Mouse (Mus musculus): ENCODE data around the gene Chp2. TPM values are rescaled to one million over a fixed set of nuclear protein-coding genes. Genes with fewer than 3 reads are reported as not detected.

The Chp2 gene
- polyA plus RNA-seq (2016; fragmentation: Nextera tagmentation; extraction: Ambion mirVana): 0.18 TPM in 1 of 2 replicates, not detected in the other

DNA sequence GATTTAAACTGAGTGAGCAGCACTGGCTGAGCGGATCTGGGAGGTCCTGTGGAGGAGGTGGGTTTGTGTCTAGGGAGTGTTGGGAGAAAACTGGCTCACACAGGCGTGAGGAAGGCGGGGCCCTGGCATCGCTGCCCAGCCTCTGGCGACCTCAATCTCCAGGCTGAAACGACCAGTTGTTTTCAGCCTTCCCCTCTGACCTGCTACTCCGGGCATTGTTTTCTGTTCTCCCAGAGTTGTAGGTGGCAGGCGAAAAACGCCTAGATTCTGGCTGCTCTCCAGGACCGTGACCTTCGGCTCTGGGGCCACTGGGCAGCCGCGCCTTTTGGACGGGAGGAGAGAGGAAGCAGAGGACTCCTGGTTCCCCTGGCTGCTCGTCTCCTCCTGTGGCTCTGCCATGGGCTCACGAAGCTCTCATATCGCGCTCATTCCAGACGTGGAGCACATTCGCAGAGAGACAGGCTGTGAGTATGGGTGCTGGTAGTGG, at the start of gene Chp2:
Gene Chp2, plus strand, starts transcription at position 182 of the 487 bp plus-strand sequence.
- peak within 1 kb of the TSS; percentile 42 for H3K4me3 ChIP-seq
- peaks cover 21% of the 10 kb centered on the region for H3K27me3 ChIP-seq (ENCODE audit: insufficient read depth, poor library complexity, severe bottlenecking)
- peaks cover 3% of the 10 kb centered on the region for H3K9me3 ChIP-seq
- whole genome bisulfite sequencing: 21% methylated on average over 20 of the region's 20 CpGs
- peaks cover 13% of the 10 kb centered on the region for H3K4me1 ChIP-seq
- H3K36me3 ChIP-seq: no peaks in the 10 kb centered on the region
- peak within 1 kb of the TSS; percentile 36 for H3K27ac ChIP-seq
- no peak for DNase-seq (ENCODE audit: low spot score)

DNA sequence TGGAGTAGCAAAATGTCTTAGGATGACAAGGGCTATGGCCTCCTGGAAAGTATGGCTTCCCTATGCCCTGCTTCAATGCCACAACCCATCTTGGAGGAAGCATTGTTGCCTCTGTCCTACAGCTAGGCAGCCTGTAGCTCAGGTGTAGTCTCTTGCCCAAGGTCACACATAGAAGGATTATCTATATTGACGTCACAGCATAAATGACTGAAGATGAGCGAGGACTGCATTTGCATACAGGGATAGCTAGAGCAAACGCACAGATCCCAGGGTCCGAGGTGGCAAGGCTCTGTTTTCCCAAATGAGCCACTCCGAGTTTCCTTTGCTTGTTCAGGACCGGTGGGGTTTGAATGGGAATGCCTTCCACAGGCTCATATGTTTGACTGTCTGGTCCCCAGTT, 48.6 kb upstream of the Chp2 start:
- DNase-seq (ENCODE audit: low spot score): no peak
- Histone ChIP-seq H3K36me3 (peaks cover 49% of the 10 kb centered on the region), H3K4me3 (no peak overlapping the region), H3K27me3 (ENCODE audit: insufficient read depth, poor library complexity, severe bottlenecking) (0 out of 2 replicates have a peak, but pooled peaks cover 6% of the 10 kb centered on the region), H3K9me3 (no peaks in the 10 kb centered on the region), H3K27ac (no peak overlapping the region), H3K4me1 (no peaks in the 10 kb centered on the region)
- WGBS: 84% methylated on average over 6 of the region's 6 CpGs

GRCm38 (mm10) chr7:122171613-122172012, 47.7 kb upstream of the Chp2 start:
- Histone ChIP-seq H3K4me1 (no peaks in the 10 kb centered on the region), H3K36me3 (peaks cover 40% of the 10 kb centered on the region), H3K4me3 (no peak overlapping the region), H3K9me3 (no peaks in the 10 kb centered on the region), H3K27ac (no peak overlapping the region), H3K27me3 (ENCODE audit: insufficient read depth, poor library complexity, severe bottlenecking) (peaks cover 12% of the 10 kb centered on the region; the same call in 1 of the 2 replicates)
- WGBS: 73% methylated on average over 10 of the region's 10 CpGs
- no peak for DNase-seq (ENCODE audit: low spot score)

DNA sequence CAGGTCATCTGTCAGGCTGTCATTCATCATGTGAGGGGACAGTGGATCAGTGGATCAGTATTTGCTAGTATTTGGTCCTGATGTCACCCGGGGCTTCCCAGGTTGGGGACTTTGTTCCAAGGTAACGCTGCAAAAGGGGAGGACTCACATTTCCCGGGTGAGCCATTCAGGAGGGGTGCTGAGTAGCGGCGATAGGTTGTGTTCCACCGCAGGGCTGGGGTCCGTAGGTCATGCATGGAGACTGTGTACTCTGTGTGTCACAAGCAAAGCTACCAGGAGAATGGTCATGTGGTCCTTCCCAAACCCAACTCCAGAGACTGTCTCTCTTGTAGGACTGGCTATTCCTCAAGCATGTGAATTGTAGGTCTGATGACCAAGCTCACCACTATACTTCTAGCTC, 38.6 kb upstream of the Chp2 start:
- WGBS: 84% methylated on average over 7 of the region's 7 CpGs
- H3K27ac ChIP-seq: no peak overlapping the region
- H3K4me1 ChIP-seq: peaks cover 3% of the 10 kb centered on the region; the same call in 1 of the 2 replicates
- DNase-seq (ENCODE audit: low spot score): no peak
- H3K9me3 ChIP-seq: no peaks in the 10 kb centered on the region
- H3K4me3 ChIP-seq: no peak overlapping the region
- no peaks in the 10 kb centered on the region for H3K36me3 ChIP-seq
- peaks cover 13% of the 10 kb centered on the region; the same call in 1 of the 2 replicates for H3K27me3 ChIP-seq (ENCODE audit: insufficient read depth, poor library complexity, severe bottlenecking)

- Histone ChIP-seq H3K4me1 (peaks cover 7% of the 10 kb centered on the region; the same call in 1 of the 2 replicates), H3K9me3 (no peaks in the 10 kb centered on the region), H3K27ac (no peak overlapping the region), H3K4me3 (no peak overlapping the region), H3K36me3 (no peaks in the 10 kb centered on the region), H3K27me3 (ENCODE audit: insufficient read depth, poor library complexity, severe bottlenecking) (peaks cover 7% of the 10 kb centered on the region; the same call in 1 of the 2 replicates)
- 67% methylated on average over 5 of the region's 5 CpGs for WGBS
- DNase-seq (ENCODE audit: low spot score): no peak
Observed at GRCm38 (mm10) chr7:122184569-122184968, 34.7 kb upstream of the Chp2 start.

DNA sequence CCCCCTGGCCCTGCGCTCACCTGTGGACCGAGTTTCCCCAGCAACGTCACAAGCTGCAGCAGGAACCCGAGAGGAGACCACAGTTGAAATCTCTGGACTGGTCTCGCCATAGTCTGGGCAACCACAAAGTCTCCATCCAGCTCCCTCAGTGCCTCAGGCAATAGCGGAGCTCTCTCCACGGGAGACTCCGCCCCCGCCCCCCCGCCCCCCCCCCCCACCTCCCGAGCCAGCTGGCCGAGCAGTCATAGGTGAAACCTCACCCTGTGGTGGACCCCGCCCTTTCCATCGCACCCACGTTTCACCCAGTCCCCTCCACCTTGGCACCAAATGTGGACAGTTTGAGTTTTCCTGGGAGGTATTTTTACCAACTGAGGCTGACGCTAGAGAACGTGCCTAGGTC, 33.3 kb upstream of the Chp2 start, which contains the start of gene Ern2:
Gene Ern2, minus strand, starts transcription at position 165 of the 400 bp plus-strand sequence.
- DNase-seq (ENCODE audit: low spot score): no peak
- Histone ChIP-seq H3K4me1 (peaks cover 7% of the 10 kb centered on the region; the same call in 1 of the 2 replicates), H3K9me3 (no peaks in the 10 kb centered on the region), H3K27me3 (ENCODE audit: insufficient read depth, poor library complexity, severe bottlenecking) (peaks cover 7% of the 10 kb centered on the region; the same call in 1 of the 2 replicates), H3K27ac (no peak within 1 kb of the TSS), H3K36me3 (no peaks in the 10 kb centered on the region), H3K4me3 (peak within 1 kb of the TSS; percentile 15; the same call in 1 of the 2 replicates)
- 15% methylated on average over 17 of the region's 17 CpGs for WGBS

DNA sequence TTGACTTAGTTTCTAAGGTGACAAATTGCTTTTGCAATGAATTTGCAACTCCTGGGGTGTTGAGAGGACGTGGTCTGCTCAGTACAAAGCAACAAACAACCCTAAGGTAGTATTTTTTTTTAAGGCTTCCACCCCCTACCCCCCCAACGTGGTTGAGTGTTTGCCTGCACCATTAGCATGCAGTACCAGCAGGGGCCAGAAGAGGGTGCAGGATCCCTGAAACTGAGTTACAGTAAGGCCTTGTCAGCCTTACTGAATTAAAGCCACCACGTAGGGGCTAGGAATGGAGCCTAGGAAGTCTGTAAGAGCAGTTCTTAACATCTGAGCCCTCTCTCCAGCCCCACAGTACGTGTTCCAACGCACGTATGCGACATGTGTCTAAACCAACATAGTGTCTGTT, 29.8 kb upstream of the Chp2 start:
- Histone ChIP-seq H3K4me1 (peaks cover 7% of the 10 kb centered on the region; the same call in 1 of the 2 replicates), H3K27me3 (ENCODE audit: insufficient read depth, poor library complexity, severe bottlenecking) (peaks cover 4% of the 10 kb centered on the region; the same call in 1 of the 2 replicates)
- WGBS: 28% methylated on average over 7 of the region's 7 CpGs

GRCm38 (mm10) chr7:122191097-122191496, 28.2 kb upstream of the Chp2 start:
- H3K9me3 ChIP-seq: no peaks in the 10 kb centered on the region
- no peak overlapping the region for H3K27ac ChIP-seq
- H3K4me3 ChIP-seq: no peak overlapping the region
- no peaks in the 10 kb centered on the region for H3K36me3 ChIP-seq
- WGBS: 61% methylated on average over 10 of the region's 10 CpGs
- H3K27me3 ChIP-seq (ENCODE audit: insufficient read depth, poor library complexity, severe bottlenecking): no peaks in the 10 kb centered on the region; the same call in 1 of the 2 replicates
- no peak for DNase-seq (ENCODE audit: low spot score)
- H3K4me1 ChIP-seq: no peaks in the 10 kb centered on the region

More for the DNA sequence above, 29.8 kb upstream of the Chp2 start:
- DNase-seq (ENCODE audit: low spot score): no peak
- Histone ChIP-seq H3K36me3 (no peaks in the 10 kb centered on the region), H3K27ac (no peak overlapping the region), H3K9me3 (no peaks in the 10 kb centered on the region), H3K4me3 (no peak overlapping the region)

- no peaks in the 10 kb centered on the region for H3K9me3 ChIP-seq
- no peaks in the 10 kb centered on the region for H3K4me1 ChIP-seq
- no peak overlapping the region for H3K27ac ChIP-seq
- no peak overlapping the region for H3K4me3 ChIP-seq
- no peak for DNase-seq (ENCODE audit: low spot score)
- no peaks in the 10 kb centered on the region for H3K36me3 ChIP-seq
- no peaks in the 10 kb centered on the region for H3K27me3 ChIP-seq (ENCODE audit: insufficient read depth, poor library complexity, severe bottlenecking)
Observed at GRCm38 (mm10) chr7:122193919-122194318, 25.4 kb upstream of the Chp2 start.

- no peaks in the 10 kb centered on the region for H3K9me3 ChIP-seq
- no peaks in the 10 kb centered on the region for H3K36me3 ChIP-seq
- H3K27ac ChIP-seq: no peak overlapping the region
- no peak for DNase-seq (ENCODE audit: low spot score)
- no peaks in the 10 kb centered on the region for H3K4me1 ChIP-seq
- 82% methylated on average over 9 of the region's 9 CpGs for WGBS
- H3K27me3 ChIP-seq (ENCODE audit: insufficient read depth, poor library complexity, severe bottlenecking): no peaks in the 10 kb centered on the region
- H3K4me3 ChIP-seq: no peak overlapping the region
Observed at GRCm38 (mm10) chr7:122196771-122197170, 22.5 kb upstream of the Chp2 start.

DNA sequence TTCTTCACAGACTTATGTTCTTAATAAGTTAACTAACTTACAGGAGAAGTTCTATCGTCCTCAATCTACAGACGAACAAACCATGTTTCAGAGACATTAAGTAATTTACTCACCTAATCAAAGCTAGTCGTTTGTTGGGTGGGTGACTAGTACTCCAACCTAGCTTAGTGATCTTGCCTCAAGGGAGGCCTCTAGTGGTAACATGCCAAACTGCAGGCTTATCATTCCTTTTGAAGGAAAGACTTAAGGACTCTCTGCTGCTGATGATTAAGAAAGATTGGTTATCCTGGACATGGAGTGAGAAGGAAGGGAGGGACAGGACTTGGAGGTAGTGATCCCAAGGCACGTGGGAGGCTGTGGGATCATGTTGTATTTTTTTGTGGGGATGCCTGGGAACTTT, 22.0 kb upstream of the Chp2 start:
- H3K27ac ChIP-seq: no peak overlapping the region
- H3K4me1 ChIP-seq: no peaks in the 10 kb centered on the region
- H3K36me3 ChIP-seq: no peaks in the 10 kb centered on the region
- H3K9me3 ChIP-seq: no peaks in the 10 kb centered on the region
- no peaks in the 10 kb centered on the region for H3K27me3 ChIP-seq (ENCODE audit: insufficient read depth, poor library complexity, severe bottlenecking)
- H3K4me3 ChIP-seq: no peak overlapping the region
- DNase-seq (ENCODE audit: low spot score): no peak
- 25% methylated on average over 4 of the region's 4 CpGs for WGBS

DNA sequence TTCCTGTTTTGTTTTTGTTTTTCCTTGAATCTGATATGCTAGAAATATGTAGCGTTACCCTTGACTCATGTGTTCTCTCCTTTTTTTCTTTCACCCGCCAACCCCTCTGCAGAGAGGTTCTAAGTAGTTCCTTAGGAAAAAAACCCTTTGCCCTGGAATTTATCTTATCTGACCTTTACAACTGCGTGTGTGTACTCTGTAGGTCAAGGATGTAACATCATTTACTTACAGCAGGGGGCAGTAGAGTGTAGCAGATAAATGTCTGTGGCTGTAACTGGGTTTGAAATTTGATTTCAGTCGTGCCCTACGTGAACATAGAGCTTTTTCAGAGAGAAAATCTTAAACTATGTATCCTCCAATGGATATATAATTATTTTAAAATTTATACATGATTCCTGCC, 20.0 kb upstream of the Chp2 start:
- H3K4me3 ChIP-seq: no peak overlapping the region
- H3K27me3 ChIP-seq (ENCODE audit: insufficient read depth, poor library complexity, severe bottlenecking): no peaks in the 10 kb centered on the region
- H3K36me3 ChIP-seq: no peaks in the 10 kb centered on the region
- H3K9me3 ChIP-seq: no peaks in the 10 kb centered on the region
- no peak for DNase-seq (ENCODE audit: low spot score)
- no peaks in the 10 kb centered on the region for H3K4me1 ChIP-seq
- H3K27ac ChIP-seq: no peak overlapping the region
- 29% methylated on average over 5 of the region's 5 CpGs for WGBS

- Histone ChIP-seq H3K27me3 (ENCODE audit: insufficient read depth, poor library complexity, severe bottlenecking) (no peaks in the 10 kb centered on the region), H3K4me1 (no peaks in the 10 kb centered on the region), H3K36me3 (no peaks in the 10 kb centered on the region), H3K4me3 (no peak overlapping the region), H3K9me3 (no peaks in the 10 kb centered on the region), H3K27ac (no peak overlapping the region)
- DNase-seq (ENCODE audit: low spot score): no peak
- WGBS: 49% methylated on average over 2 of the region's 2 CpGs
Observed at GRCm38 (mm10) chr7:122203936-122204335, 15.4 kb upstream of the Chp2 start.

DNA sequence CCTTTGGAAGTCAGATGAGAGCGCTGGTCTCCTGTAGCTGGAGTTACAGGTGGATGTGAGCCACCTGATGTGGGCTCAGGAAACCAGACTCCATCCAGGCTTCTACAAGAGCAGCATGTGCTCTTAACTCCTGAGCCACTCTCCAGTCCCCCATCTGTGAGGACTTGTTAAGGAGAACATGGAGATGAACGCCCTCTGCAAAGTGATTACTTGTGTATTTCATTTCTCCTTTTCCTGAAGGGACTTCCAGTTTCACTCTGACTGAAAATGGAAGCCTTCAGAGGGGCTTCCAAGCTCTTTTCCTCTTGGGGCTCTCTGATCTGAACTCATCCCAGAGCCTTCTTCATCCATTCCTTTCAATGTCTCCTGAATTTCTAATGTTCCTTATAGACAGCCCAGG, 13.2 kb upstream of the Chp2 start:
- H3K27me3 ChIP-seq (ENCODE audit: insufficient read depth, poor library complexity, severe bottlenecking): no peaks in the 10 kb centered on the region
- H3K4me3 ChIP-seq: no peak overlapping the region
- no peak for DNase-seq (ENCODE audit: low spot score)
- WGBS: 82% methylated on average over 2 of the region's 2 CpGs
- H3K36me3 ChIP-seq: no peaks in the 10 kb centered on the region
- no peaks in the 10 kb centered on the region for H3K4me1 ChIP-seq
- H3K9me3 ChIP-seq: no peaks in the 10 kb centered on the region
- H3K27ac ChIP-seq: no peak overlapping the region

Measured in heart, embryonic 10.5 days (tissue).